Mouse (Mus musculus) erythroid progenitor cell, adult 5-6 weeks (primary cell): Measurements from ENCODE around the gene Slc12a8. TPM values are rescaled to one million over a fixed set of nuclear protein-coding genes. Genes with fewer than 3 reads are reported as not detected.

Experiments
- ATAC-seq: replicated peaks from 2 replicates; pipeline ENCODE4 v1.8.0; 2016; ENCODE audit warnings: moderate number of reproducible peaks, mild to moderate bottlenecking, moderate TSS enrichment, inconsistent platforms; ENCODE audit not compliant: poor library complexity, low FRiP score, severe bottlenecking
- total RNA-seq, 2 experiments: library from RNA; stranded (forward) in 1 of 2; stranded (reverse) in 1 of 2; fragments of 150-400 nt in 1 of 2; fragments of 186-747, 209-891 nt in 1 of 2; gene quantifications; 2 replicates each; pipeline versions ENCODE4 v1.2.3 to v1.2.4; 2015 to 2017; ENCODE audit warnings: low replicate concordance in 2 of 2

Slc12a8 gene
- total RNA-seq, 2 experiments from 2014 or later = not detected

DNA sequence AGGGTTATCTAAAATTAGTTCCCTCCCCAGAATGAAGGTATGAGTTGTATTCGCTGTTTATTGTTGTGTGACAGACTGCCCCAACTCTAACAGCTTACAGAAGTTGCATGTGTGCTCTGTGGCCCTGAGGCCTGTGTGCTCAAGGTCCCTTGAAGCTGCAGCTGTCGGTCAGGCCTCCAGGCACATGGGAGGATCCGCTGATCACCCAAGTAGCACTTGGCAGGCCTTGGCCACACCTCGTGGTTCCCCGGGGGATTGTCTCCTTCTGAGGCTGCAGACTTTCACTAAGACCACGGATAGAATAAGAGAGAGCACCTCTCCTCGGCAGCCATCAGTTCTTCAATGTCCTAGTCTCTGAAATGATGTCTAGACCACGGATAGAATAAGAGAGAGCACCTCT is 19.3 kb downstream of the Slc12a8 start:
- ATAC-seq = no peak

DNA sequence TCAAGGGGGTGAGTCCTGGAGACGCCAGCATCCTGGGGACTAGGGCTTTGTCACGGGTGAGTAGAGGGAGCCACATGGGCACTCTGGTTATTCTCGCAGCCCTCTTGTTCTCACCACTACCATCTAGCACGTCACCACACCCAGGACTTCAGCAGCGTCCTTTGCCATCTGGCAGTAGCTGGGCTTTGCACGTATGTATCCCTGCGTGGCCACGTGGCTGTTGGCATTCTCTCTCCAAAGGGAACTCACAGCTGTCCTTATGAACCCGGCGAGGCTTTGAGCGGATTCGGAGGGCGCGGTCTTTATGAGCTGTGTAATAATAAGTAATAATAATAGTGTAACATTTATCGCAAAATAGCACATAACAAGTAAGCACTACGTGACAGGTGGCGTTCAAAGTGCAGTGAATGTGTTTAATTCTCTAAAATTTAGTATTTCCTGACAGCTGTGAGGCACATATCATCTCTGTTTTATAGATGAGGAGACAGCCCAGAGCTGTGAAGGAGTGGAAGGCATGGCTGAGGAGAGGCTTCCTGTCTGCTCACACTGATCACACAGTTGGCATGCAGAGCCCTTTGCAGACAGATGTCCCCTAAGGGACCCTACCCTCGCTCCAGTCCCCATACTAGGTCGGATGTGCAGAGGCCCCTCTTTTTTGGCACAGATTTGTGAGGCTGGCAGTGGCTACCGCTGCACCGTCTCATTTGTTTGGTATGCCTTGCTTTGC is 20.5 kb downstream of the Slc12a8 start:
- ATAC-seq = no peak

DNA sequence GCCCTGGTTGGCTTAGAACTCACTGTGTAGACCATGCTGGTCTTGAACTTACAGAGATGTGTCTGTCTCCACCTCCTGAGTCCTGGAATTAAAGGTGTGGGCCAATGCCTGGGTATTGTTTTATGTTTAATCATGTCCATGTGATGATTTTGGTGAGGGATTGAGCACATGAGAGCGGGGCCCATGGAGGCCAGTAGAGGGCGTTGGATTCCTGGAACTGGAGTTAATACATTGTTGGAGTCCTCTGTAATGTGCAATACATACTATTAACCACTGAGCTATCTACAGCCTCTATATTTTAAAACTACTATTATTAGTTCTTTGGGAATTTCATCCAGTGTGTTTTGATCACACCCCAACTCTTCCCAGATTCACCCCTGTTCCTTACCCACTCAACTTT is 27.2 kb downstream of the Slc12a8 start:
- ATAC-seq = no peak

DNA sequence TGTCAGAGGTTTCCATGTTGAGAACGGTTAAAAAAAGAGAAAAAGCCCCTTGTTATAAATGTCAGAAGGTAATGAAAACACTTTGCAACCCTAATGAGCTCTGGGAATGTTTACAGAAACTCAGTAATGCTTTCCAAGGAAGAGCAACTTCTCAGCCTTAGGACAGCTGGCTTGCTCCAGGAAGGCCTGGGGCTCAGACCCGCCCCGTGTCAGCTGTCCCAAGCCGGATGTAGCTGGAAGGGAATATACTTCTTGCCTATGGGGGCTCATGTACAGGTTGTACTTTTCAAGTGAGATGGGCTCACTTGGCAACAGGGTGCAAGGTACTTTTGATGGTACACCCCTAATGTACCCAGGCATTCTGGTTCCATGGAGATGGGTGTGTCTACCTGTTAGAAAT is 28.4 kb downstream of the Slc12a8 start:
- ATAC-seq = no peak

DNA sequence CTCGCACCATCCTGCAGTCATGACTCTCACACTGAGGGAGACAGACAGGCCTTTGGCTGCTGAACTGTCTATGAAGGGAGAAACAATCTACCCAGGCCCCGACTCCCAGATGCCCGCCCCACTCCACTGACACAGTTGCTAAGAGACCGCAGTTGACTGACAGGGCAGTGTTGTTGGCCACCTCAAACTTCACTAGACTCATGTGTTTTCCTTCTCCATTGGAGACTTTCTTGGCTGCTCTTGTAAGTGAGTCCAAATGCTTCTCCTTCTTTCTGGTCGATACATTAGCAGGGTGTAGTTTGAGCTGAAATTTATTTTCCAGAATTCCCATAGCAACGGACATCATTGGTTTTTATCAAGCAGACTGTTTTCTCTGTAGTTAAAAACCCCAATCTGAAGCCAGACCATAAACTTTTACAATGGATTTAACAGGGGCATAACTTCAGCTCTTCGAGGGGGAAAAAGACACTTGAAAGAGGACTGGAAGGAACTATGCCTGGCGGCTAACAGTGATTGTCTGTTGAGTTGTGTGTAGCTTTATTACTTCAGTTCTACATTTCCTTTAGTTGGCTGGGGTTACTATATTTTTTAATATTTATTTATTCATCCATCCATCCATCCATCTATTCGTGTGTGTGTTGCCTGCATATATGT is 36.7 kb downstream of the Slc12a8 start:
- no peak for ATAC-seq

DNA sequence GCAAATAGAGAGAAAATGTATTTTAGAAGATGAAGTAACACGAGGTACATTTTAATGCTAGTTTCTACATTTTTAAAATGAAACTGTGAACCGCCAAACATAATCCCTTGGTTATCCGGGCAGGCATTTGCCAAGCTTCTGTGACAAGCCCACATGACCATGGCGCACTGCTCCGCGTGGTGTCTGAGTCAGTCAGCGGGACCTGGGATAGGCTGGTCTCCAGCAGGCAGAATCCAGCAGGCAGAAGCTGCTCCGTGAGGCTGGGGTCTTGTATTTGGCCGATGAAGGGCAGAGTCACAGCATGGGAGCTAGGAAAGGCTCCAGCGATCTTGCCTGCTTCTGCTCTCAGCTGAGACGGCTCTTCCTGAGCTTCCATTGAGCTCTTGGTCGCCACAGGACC is 41.0 kb downstream of the Slc12a8 start:
- no peak for ATAC-seq

DNA sequence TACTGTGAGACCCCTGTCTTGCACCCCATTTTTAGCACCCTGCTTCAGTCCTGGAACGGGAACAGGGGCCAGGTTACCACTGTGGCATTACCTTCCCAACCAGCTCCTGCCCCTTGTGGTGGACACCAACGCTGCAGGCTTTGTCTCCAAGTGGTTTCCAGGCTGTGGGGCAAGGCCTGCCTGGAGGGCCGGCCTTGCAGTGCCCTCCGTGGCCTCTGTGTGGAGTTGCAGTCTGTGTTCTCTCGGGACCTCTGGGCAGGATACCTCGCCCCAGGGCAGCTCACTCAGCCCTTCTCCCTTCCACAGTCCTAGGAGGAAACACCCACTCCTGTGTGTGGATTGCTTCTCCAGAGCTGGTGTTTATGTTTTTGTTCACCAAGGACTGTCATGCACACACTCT is 43.2 kb downstream of the Slc12a8 start:
- ATAC-seq = no peak

DNA sequence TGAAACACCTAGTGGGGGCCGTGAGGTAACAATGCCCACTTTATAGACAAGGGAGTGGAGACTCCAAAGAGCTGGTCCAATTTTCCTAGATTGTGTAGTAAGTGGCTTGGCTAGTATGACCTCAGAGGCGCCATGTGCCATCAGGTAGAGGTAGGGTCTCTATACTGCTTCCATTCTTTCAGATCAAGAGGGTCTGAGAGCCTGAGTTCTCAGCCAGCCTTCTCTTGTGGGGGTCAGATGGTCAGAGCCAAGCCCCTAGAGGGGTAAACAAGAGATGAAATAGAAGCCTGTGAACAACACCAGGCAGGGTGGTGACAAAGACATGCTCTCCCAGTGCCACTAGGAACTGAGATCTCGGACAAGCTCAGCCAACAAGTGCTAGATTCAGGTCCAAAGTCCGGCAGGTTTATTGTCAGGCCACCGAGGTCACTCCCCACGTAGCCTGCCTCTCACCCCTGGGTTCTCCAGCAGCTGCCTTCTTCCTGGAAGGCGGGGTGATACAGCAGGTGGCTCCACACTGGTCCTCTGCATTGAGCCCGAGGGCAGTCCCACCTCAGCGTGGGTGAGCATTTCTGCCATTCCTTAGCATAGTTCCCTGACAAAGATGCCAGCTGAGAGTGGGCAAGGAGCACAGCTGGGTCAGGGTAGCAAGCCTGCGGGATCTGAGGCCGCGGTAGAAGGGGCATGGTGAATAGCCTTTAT is 44.3 kb downstream of the Slc12a8 start:
- no peak for ATAC-seq

DNA sequence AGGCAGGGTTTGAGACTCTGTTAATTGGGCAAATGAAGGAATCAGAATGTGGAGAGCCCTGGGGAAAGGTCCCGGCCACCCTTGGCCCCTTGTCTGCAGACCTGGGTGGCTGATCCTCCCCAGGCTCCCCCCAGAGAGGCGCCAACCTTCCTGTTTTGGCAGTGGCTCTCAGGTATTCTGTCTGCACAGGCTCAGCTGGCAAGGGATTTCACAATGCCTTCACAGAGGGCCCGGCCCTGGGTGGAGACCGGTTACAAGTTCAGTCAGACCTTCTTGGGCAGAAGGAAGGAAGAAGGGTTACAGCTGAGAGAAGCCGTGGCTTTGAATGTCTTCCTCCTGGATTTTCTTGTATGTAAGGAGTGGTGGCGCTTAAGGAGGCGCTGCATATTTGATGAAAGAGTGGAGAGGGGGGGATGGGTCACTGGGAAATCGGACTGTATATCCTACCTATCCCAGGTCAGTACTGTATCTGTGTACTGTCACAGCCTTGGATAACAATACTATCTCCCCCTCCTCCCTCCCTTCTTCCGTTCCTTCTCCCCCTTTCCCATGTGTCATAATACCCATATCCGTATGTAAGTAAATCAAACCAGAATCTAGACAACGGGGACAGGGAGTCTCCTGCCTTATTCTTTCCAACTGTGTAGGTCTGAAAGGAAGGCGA is 45.9 kb downstream of the Slc12a8 start:
- no peak for ATAC-seq

DNA sequence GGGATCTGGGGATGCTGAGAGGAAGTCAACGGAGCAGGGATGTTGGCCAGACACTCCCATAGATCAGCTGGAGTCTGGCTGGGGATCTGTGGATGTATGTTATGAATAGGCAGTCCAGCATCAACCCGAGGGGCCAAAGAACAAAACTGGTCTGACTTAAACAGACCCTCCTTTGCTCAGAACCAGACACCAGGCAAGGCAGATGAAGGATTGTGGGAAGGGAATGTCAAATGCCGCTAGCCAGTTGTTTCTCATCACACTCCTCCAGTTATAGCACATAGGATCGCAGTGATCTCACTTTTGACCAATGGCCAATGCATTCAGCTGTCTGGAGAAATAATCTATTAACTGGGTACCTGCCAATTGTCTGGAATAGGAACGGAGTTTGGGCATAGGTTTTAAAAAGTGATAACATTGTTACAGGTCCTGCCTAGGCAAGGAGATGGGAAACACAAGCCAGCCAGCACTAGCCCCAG is 46.4 kb downstream of the Slc12a8 start:
- no peak for ATAC-seq

DNA sequence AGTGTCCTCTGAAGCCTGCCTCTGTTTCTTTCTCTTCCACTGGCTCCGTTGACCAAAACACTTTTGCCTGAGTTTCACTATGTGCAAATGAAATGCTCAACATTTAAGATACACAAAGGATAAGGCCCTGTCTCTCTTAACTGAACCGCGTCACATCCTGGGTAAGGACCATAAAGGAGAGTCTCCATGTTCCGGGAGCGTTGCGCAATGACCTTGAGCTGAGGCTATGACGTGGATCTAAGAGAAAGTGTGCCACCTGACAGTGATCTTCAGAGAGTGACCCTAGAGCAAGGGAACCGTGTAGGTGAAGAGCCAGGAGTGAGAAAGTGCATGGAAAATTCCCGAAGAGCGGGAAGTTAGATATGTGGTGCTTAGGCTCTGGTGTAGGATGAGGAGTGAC is 49.3 kb downstream of the Slc12a8 start:
- ATAC-seq = no peak

DNA sequence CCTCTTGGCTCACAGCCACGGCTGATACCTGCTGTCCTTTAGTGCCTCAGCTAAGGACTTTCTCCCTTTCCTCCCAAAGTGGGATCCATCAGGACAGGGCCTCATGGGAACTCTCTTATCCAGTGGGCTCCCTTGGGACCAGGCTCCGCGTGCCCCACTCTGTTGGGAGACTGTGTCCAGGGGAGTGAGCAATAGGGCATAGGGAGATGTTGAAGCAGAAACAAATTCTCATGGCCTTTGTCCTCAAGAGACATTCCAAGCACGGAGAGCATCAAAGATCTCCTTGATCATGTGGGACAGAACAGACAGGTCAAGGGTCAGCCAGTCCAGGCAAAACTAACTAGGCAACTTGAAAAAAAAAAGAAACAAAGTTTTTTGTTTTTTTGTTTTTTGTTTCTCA is 50.6 kb downstream of the Slc12a8 start:
- no peak for ATAC-seq

DNA sequence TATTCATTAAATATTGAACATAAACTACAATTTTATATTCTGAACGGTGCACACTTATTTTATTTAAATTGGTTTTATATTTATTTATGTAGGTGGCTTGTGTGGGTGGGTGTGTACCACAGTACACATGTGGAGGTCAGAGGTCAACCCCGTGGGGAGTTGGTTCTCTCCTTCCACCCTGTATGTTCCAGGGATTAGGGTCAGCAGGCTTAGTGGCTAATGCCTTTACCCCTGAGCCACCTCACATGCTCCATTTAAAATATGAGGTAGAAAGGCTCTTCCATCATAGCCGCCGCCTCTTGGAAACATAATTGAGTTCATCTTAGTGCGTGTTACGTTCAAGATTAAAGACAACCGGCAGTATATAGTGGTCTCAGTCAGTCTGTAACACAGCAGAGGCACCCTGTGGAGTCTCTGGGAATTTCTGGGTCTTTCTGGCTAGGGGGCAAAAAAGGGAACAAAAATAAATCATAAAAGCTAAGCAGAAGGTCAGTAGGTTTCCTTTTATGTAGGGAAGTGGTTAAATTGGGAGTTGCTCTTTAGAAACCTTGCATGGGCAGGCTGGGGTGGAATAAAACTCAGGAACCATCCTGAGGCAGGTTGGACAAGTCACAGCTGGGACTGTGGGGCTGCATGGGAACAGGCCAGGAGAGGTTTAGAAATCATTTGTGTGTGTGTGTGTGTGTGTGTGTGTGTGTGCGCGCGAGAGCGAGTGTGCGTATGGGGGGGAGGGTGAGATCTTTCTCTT is 51.3 kb downstream of the Slc12a8 start:
- ATAC-seq = no peak

DNA sequence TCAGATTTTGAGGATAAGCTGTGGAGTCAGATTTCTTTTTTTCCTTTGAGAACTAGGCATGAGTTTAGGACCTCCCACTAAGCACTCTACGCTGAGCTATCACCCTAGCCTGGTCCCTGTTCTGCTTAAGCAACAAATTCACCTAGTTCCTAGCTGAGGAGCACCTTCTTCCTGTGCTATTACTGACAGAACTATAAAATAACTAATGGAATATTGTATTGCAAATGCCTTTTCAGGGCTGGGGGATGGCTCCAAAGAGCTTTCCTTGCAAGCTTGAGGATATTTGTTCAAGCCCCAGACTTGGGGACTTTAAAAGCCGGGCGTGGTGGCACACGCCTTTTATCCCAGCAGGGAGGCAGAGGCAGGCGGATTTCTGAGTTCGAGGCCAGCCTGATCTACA is 55.5 kb downstream of the Slc12a8 start:
- ATAC-seq = no peak

DNA sequence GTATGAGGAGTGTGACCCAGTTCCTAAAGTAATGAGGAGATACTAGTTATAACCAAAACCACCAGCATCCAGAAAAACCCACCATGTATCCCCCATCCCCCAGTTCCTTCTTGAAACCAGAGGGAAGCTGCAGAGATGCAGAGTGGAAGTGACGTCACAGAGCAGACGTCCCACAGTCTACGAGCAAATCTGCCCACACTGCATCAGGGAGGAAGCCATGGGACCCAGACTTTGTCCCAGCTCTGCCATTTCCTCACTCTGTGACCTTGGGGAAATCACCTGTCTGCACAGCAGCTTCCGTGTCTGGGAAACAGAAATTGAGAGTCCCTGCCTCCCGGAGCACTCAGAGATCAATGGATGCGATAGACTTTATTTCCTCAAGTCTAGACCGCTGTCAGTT is 56.6 kb downstream of the Slc12a8 start:
- ATAC-seq = no peak

DNA sequence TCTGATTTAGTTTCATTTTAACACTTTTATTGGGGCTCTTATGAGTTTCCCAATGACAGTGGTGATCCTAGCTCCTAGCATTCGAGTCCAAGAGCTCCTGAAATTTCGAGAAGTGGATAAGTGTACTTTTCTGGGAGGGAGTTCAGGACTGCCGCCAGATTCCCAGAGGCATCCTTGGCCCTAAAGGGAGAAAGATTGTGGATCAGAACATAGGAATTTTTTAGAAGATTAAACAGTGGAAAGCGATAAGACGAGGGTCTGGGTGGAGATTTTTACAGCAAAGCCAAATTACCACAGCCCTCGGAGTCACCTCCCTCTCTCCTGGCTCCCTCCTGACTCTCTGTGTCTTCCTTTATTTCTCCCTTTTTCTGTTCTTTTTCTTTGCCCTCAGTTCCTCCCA is 58.6 kb downstream of the Slc12a8 start:
- ATAC-seq = no peak

DNA sequence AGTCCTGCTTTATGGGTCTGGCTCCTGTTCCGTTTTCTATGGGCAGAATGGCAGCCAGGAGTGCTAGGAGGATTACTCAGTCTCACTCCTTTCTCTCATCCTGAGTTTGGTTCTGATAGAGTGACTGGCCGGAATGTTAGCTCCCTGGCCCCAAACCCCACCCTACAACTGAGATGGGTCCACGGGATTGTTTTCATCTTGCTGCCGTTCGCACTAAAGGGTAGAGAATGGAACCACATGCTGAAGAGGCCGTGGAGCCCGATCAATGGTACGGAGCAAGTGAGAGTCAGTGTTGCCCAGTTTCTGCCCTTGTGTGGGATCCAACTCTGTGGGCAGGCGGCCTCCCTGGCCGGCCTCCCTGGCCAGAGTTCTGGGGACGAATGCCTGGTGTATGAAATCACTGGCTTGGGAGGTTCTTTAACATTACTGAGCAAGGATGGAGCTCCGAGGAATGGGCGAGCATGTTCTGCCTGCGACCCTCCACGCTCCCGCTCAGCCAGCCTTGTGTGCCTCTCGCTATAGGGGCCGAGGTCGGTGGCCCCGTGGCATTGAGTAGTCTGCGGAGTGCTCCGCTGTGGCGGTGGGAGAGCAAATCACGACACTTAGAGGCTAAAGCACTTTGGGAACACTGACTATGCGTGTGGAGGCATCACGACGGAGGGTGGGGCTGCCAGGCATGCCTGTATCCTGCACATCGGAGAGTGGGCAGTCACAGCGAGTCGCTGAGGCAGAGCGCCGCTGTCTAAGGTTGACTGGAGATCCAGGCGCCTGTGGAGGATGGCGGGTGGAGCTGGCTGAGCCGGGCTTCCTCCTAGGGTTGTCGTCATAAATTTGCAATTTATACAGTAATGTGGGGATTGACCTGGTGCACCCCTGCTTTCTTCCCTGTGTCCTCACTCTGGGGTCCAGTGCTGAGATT is 59.4 kb downstream of the Slc12a8 start:
- ATAC-seq = no peak

DNA sequence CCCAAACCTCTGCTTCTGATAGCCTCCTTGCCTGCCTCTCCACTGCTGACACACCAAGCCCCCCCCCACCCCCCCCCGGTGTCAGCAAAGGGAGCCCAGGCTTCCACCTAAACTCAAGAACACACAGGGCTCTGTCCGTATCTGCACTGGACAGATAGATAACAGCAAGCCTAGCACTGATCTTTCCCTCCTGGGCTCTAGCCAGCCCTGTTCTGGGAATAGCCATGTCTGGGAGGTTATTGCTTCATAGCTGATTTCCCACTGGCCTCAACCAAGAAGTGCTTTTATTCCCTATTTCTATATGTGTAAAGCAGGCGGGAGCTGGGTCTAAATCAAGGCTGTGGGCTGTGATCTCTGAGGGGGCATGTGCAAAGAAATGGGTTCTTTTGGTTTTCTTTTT is 61.3 kb downstream of the Slc12a8 start:
- ATAC-seq = no peak

DNA sequence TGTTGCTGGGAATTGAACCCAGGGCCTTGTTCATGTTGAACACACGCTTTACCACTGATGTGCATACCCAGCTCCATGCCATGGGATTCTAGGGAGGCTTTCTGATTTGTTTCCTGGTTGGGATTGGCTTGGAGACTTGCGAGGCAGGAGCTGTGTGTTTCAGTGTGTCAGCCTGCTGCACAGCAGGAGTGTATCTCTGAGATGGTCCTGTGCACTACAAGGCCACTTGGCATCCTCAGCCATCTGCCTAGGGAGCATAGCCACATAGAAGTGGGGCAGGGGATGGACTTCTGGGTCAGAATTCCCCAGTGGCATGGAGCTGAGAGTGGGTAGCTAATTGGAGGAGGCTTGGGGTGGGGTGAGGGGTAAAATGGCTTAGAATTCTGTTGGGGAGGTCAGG is 63.2 kb downstream of the Slc12a8 start:
- ATAC-seq = no peak
